Mouse (Mus musculus) lung, adult 2 months (tissue): ENCODE results near the gene Shank2.

Experiments used
- CTCF ChIP-seq: fragments of 200-500 bp; IDR thresholded peaks from 2 replicates; pipeline ENCODE4 v1.5.1; 2011; ENCODE audit warnings: mild to moderate bottlenecking, low read length, control low read depth; ENCODE audit not compliant: insufficient read depth
- POLR2A ChIP-seq: fragments of 200-500 bp; IDR thresholded peaks from 2 replicates; pipeline ENCODE4 v1.6.1; 2011; ENCODE audit warnings: low read depth, mild to moderate bottlenecking, control low read depth, low read length, borderline replicate concordance; ENCODE audit errors: extremely low read depth

GRCm38 (mm10) chr7:144029246-144029645 lies 27.5 kb downstream of the Shank2 start:
- TF ChIP-seq CTCF (no peak), POLR2A (no peak)
